Mouse (Mus musculus) urinary bladder, postnatal 4 days (tissue): ENCODE measurements around the gene Klhl9.
"Not testable (repeated sequence)": the region's sequence is repeated elsewhere in the genome, so short reads cannot be mapped to it uniquely, and the experiment has no call there.

Experiments
- DNase-seq, 2 experiments: peaks; one replicate each; pipeline ENCODE4 v3.0.0; 2021 to 2022; ENCODE audit warnings: low spot score in 2 of 2

Klhl9 gene

DNA sequence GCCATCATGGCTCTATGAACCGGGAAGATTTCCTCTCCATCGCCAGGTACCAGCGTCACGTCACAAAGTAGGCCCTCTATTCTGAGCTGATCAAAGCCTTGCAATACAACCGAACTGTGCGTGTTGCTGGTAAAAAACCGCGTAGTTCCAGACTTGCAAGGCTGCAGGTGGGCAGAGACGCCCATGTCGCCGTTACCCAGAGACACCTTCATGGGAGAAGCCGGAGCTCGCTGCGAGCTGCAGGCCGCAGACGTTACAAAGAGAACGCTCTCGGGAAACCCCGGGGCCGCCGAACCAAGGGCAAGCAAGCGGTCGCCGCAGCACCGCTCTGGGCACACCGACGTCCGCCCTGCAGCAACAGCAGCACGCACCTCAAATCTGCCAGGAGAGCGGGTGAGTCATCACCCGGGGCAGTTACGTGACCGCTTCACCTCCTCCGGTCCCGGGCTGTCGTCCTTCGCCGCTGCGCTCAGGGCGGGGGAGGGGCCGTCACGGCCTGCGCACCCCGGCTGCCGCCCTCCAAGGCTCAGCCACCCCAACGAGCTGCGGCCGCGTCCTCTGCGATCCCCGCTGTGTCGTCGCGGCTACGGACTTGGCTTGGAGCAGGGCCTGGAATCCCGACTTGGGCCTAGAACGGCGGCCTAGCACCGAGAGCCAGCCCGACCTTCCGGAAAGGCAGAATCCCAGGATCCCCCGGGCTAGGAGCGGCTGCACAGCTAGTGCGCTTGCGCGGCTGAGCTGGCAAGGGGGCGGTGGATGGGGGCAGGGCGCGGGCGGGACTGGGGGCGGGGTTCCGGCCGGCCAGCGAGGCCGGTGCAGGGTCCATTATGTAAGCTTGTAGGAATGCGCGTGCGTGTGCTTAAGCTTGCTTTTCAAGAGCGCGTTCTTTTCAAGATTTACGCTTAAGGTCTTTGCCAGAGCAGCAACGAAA is at the start of gene Klhl9, which contains the start of gene Gm26566:
Gene Klhl9 (minus strand): TSS at position 675 of the 931 bp plus-strand sequence.
Gene Gm26566 (plus strand): TSS at position 15 of the 931 bp plus-strand sequence.
- DNase-seq, result peak; percentile 92 to 93

GRCm38 (mm10) chr4:88763384-88764018 is 41.2 kb upstream of the Klhl9 start:
- peak in 1 of 2 experiments; percentile 47 for DNase-seq

GRCm38 (mm10) chr4:88762341-88762740 is 40.1 kb upstream of the Klhl9 start:
- DNase-seq, result peak in 1 of 2 experiments; percentile 32

- peak; percentile 77 to 94 for DNase-seq
Measured at GRCm38 (mm10) chr4:88761776-88762175, 39.5 kb upstream of the Klhl9 start.

DNA sequence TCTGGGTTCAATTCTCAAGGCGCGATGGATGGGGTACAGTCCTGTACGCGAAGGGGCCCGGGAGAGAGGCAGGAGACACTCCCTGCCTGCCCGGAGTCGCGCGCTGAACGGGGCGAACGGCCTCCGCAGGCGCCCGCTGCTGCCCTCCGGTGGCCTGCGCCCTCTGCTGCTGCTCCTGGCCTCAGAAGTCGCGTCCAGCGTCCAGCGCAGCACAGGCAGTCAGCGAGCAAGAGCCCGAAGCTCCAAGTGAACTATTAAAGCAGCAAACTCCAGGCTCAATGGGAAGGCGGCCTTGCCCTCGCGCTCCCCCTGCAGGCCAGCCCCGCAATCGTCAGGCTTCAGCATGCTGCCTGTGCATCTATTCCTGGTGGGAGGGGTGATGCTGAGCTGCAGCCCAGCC is 38.2 kb upstream of the Klhl9 start:
- peak; percentile 71 to 78 for DNase-seq

- DNase-seq, result peak; percentile 46 to 75
Measured at GRCm38 (mm10) chr4:88759610-88760268, 37.5 kb upstream of the Klhl9 start, which contains the start of gene Gm13283. Gene Gm13283 (plus strand): TSS chr4:88760119.

DNA sequence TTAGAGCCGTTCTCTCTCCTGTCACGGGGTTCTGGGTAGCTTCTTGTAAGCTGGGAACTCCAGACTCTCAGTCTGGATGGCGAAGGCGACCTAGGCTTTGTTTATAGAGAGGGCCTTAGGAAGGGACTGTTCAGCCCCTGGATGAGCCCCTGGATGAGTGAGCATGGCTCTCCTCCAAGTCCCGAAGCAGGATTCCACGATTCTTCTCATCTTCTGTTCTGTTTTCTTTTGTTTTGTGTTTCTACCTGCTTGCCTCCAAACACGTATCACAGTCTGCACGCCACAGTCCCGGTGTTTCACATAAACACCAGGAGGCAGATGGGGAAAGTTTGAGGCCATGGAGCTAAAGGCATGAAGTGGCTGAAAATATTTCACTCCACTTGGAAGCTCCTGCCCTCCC is 36.5 kb upstream of the Klhl9 start:
- not testable (repeated sequence) for DNase-seq

GRCm38 (mm10) chr4:88757628-88758031 is 35.4 kb upstream of the Klhl9 start:
- peak; percentile 91 to 92 for DNase-seq

- DNase-seq, result not testable (repeated sequence)
Measured at GRCm38 (mm10) chr4:88756581-88757513, 34.6 kb upstream of the Klhl9 start.

- peak; percentile 79 to 90 for DNase-seq
Measured at GRCm38 (mm10) chr4:88754818-88755340, 32.6 kb upstream of the Klhl9 start, which contains the start of gene Gm13271. Gene Gm13271 (plus strand): TSS chr4:88754868.

GRCm38 (mm10) chr4:88749926-88750325 is 27.7 kb upstream of the Klhl9 start:
- DNase-seq, result no peak

GRCm38 (mm10) chr4:88744207-88744606 is 21.9 kb upstream of the Klhl9 start:
- no peak for DNase-seq

GRCm38 (mm10) chr4:88742771-88743371 is 20.6 kb upstream of the Klhl9 start:
- no peak for DNase-seq

DNA sequence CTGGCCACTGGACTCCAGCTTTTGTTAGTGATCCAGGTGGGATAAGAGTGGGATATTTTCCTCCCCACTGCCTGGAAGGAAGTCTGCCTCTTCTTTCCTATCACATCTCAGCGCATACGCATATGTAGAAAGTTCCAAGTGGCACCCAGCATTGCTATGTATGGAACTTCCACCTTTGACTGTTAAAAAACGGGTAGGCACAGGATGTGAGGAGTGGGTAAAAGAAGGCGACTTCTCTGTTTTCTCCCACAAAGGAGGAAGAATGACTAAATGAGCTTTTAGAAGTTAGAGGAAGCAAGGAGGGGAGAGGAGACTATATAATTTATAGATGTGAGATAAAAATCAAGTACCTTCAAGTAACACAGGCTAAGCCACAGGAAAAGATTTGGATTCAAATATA is 19.2 kb upstream of the Klhl9 start:
- no peak for DNase-seq

GRCm38 (mm10) chr4:88739036-88739435 is 16.8 kb upstream of the Klhl9 start:
- no peak for DNase-seq

- DNase-seq, result peak in 1 of 2 experiments; percentile 73
Measured at GRCm38 (mm10) chr4:88738480-88738879, 16.2 kb upstream of the Klhl9 start.

GRCm38 (mm10) chr4:88727324-88727723 is 5.1 kb upstream of the Klhl9 start:
- DNase-seq, result no peak

DNA sequence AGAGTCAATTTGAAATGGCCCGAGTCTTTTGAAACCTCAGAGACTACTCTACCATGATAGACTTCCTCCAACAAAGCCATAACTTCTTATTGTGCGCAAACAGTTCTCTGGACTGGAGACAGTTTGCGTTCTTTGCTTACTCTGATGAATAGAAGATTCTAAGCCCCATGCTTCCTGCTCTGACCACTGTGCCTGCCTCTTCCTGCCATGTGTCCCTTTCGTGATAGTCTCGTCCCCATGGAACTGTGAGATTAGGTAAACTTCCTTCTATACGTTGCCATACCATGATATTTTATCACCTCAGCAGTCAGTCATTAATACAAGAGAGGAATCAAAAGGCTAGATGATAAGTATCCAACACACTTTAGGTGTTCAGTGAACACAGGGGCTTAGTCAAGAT is 4.5 kb upstream of the Klhl9 start:
- no peak for DNase-seq

GRCm38 (mm10) chr4:88723497-88724090 is 1.3 kb upstream of the Klhl9 start:
- no peak for DNase-seq

DNA sequence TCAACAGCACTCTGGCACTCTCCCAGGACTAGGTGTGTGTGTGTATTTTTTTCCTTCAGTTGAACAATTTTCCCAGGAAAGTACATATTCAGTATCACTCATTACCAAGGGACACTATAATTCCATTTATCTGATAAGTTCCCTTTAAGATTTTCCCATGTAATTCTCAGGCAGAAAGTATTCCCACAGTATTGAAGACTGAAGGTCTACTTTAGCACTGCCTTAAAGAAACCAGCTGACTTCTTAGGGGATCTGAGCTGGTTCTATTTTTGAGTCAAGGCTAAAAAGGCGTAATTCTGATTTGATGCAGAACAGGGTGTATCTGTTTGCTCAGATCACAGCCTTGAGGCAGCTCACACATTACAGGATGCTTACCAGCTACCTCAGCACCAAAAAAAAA is 3.5 kb downstream of the Klhl9 start:
- DNase-seq, result no peak
